ENCODE assay signal across 10 mouse cellular contexts in genomic region chr9:63649841-63650545, GRCm38 (mm10). TPM values are rescaled to one million over a fixed set of nuclear protein-coding genes. Genes with fewer than 3 reads are reported as not detected.
DNase-seq lines count a peak whose midpoint lies in the region; TF ChIP-seq lines count a peak whose summit lies in the region.
"Had no signal": no experiment of that assay in that cellular context is flagged by ENCODE, and none has a peak within 500 bp of the region (broad histone marks: within the 10 kb centered on the region; RNA-seq: fewer than 3 reads in every experiment).

No protein-coding gene starts in this region.

- no peak overlapping the region for H3K27ac ChIP-seq in cerebellum, adult 2 months (ENCODE audit: insufficient read depth, low read length)
- H3K27ac ChIP-seq in left cerebral cortex, adult 2 months = peak overlapping the region; percentile 79; the same call in 1 of the 2 replicates
- H3K27ac ChIP-seq in cortical plate, adult 2 months (ENCODE audit: insufficient read depth, low read length) = no peak overlapping the region
- H3K27ac ChIP-seq: liver, embryonic 15.5 days had no signal

- H3K4me3 ChIP-seq in cerebellum, adult 2 months (replicated peaks; ENCODE audit: insufficient read depth, low read depth, low read length) = no peak overlapping the region
- no peak overlapping the region for H3K4me3 ChIP-seq in left cerebral cortex, adult 2 months
- no peak overlapping the region for H3K4me3 ChIP-seq in cortical plate, adult 2 months (ENCODE audit: insufficient read depth, low read length)
- H3K4me3 ChIP-seq: erythroblast, embryonic 14.5 days; liver, embryonic 15.5 days had no signal

- TF ChIP-seq CTCF in cerebellum, adult 2 months (IDR thresholded peaks at IDR 0.05; ENCODE audit: borderline replicate concordance, insufficient read depth, low read depth, low read length) = peak; percentile 33; the same call in 1 of the 2 replicates
- peak; percentile 50 for TF ChIP-seq CTCF in left cerebral cortex, adult 2 months (IDR thresholded peaks at IDR 0.05)
- peak; percentile 39; the same call in 1 of the 2 replicates for TF ChIP-seq CTCF in cortical plate, adult 2 months (IDR thresholded peaks at IDR 0.05; ENCODE audit: extremely low read depth, insufficient read depth, low read length)

- peaks cover 30% of the 10 kb centered on the region for H3K4me1 ChIP-seq in cerebellum, adult 2 months (ENCODE audit: control insufficient read depth, insufficient read depth, low read length)
- no peaks in the 10 kb centered on the region for H3K4me1 ChIP-seq in cortical plate, adult 2 months (ENCODE audit: control insufficient read depth, insufficient read depth, low read length)

- DNase-seq in cerebellum, adult 2 months = no peak
- DNase-seq in cerebellum, adult 9-10 months = no peak
- DNase-seq in left cerebral cortex, adult 2 months (ENCODE audit: extremely low spot score in 1 of 2, low spot score in 2 of 2) = no peak
- no peak for DNase-seq in left cerebral cortex, postnatal 36 days (ENCODE audit: low spot score in 2 of 2)
- peak; percentile 74 for DNase-seq in testis, postnatal 10 days (ENCODE audit: low spot score)
- no peak for DNase-seq in left cerebral cortex, postnatal 10 days (ENCODE audit: extremely low spot score in 1 of 2, low spot score in 2 of 2)
- no peak for DNase-seq in layer of hippocampus, adult 9-11 months

- no peaks in the 10 kb centered on the region for H3K27me3 ChIP-seq in cerebellum, adult 2 months (ENCODE audit: control insufficient read depth, insufficient read depth, low read length)
- H3K27me3 ChIP-seq: liver, embryonic 15.5 days had no signal

- TF ChIP-seq POLR2A in cerebellum, adult 2 months (IDR thresholded peaks at IDR 0.05; ENCODE audit: borderline replicate concordance, insufficient read depth, low read length) = no peak
- TF ChIP-seq POLR2A in cortical plate, adult 2 months (IDR thresholded peaks at IDR 0.05; ENCODE audit: extremely low read depth, insufficient read depth, low read length) = no peak

- 92% methylated on average over 8 of the region's 8 CpGs for WGBS in cerebellum, adult 2 months

- intact Hi-C loops in left cerebral cortex, adult 2 months (cut with DNase I) = loop anchor here (1.0 to 5.0 kb wide), 2 partner anchors 107 to 194 kb away; partner anchors contain the start of gene Smad3
- intact Hi-C loops in left cerebral cortex, postnatal 36 days (cut with DNase I) = no loop called here
- intact Hi-C loops in left cerebral cortex, postnatal 10 days (cut with DNase I) = loop anchor here (5.0 kb wide), 1 partner anchor 187 kb away; no protein-coding TSS in a partner anchor

RNA-seq across cellular contexts. Expression of gene Aagab, which starts 47.5 kb away (rescaled TPM):
- polyA plus RNA-seq in cerebellum, adult 2 months (2012; rRNA removed) = 31.0 and 31.9 TPM in 2 replicates
- total RNA-seq in left cerebral cortex, adult 2 months (2021) = 10 to 100 TPM; 52.8 to 54.2 TPM
- 10 to 100 TPM; 44.8 to 51.7 TPM for total RNA-seq in left cerebral cortex, postnatal 36 days (2021)
- polyA plus RNA-seq in cortical plate, adult 2 months (2012; rRNA removed) = 30.7 and 33.8 TPM in 2 replicates
- total RNA-seq in left cerebral cortex, postnatal 10 days (2021) = 10 to 100 TPM; 47.9 to 56.2 TPM

RNA-seq across cellular contexts. Expression of gene Iqch, which starts 47.7 kb away (rescaled TPM):
- polyA plus RNA-seq in cerebellum, adult 2 months (2012; rRNA removed) = 0.08 TPM in 1 of 2 replicates, not detected in the other
- not detected for total RNA-seq in left cerebral cortex, adult 2 months (2021)
- total RNA-seq in left cerebral cortex, postnatal 36 days (2021) = under 1 TPM in 1 of 2 experiments, not detected in 1; 0.14 TPM
- 0.04 and 0.13 TPM in 2 replicates for polyA plus RNA-seq in cortical plate, adult 2 months (2012; rRNA removed)
- not detected for total RNA-seq in left cerebral cortex, postnatal 10 days (2021)
- polyA plus RNA-seq: erythroblast, embryonic 14.5 days; liver, embryonic 15.5 days had no signal
